Mouse (Mus musculus) splenic B cell, adult 2 months (primary cell): ENCODE data around the gene Zfp146.
"Not testable (repeated sequence)": the region's sequence is repeated elsewhere in the genome, so short reads cannot be mapped to it uniquely, and the experiment has no call there.

ENCODE experiments used
- DNase-seq: peaks from one replicate; pipeline ENCODE4 v3.0.0-alpha.2; 2011; ENCODE audit warnings: low read depth, low spot score
- H3K27me3 ChIP-seq: 2 replicates; pipeline ENCODE4 v1.6.1; 2012; ENCODE audit warnings: mild to moderate bottlenecking, low read length, moderate library complexity, mixed read lengths; ENCODE audit not compliant: control insufficient read depth, poor library complexity, insufficient read depth, severe bottlenecking
- H3K36me3 ChIP-seq: 2 replicates; pipeline ENCODE4 v1.6.1; 2012; ENCODE audit warnings: mild to moderate bottlenecking, low read length, moderate library complexity, mixed read lengths; ENCODE audit not compliant: control insufficient read depth, poor library complexity, insufficient read depth, severe bottlenecking

The Zfp146 gene

DNA sequence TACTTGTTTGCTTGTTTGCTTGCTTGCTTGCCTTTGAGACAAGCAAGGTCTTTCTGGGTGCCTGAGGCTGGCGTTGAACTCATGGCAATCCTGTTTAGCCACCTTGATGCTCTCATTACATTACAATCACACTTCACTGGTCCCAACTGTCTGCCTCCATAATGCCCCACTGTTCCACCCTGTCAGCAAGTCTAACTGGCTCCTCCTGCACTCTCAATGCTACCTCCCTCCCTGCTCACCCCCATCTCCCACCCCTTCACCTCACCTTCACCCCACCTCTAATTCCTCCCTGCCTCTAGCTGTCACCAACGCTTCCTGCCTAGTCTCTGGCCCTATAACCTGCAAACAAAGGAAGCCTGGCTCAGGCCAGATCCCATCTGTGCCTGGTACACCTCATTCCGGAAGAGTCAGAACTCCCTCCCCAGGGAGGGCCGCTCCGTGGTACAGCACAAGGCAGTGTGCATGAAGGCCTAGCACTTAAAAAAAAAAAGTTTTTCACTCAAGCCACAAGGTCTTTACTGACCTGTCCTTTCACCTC is 28.1 kb upstream of the Zfp146 start:
- Histone ChIP-seq H3K27me3 (no peaks in the 10 kb centered on the region), H3K36me3 (no peaks in the 10 kb centered on the region)
- no peak for DNase-seq

DNA sequence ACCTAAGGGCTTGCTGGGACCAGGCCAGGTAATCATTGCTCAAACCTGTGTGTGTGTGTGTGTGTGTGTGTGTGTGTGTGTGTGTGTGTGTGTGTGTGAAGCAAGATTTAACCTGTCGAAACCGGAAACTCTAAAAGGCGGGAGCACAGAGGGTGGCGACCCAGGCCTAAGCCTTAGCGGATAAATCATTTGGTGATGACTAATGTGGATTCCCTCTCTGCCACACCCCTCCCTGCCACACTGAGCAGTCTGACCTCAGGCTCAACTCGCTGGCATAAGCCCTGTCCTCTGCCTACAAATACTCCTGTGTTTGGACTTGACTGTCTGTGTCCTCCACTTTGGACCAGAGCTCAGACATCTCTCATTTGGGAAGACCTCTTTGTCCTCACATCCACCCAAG is 26.6 kb upstream of the Zfp146 start:
- no peaks in the 10 kb centered on the region for H3K27me3 ChIP-seq
- no peaks in the 10 kb centered on the region for H3K36me3 ChIP-seq
- no peak for DNase-seq

DNA sequence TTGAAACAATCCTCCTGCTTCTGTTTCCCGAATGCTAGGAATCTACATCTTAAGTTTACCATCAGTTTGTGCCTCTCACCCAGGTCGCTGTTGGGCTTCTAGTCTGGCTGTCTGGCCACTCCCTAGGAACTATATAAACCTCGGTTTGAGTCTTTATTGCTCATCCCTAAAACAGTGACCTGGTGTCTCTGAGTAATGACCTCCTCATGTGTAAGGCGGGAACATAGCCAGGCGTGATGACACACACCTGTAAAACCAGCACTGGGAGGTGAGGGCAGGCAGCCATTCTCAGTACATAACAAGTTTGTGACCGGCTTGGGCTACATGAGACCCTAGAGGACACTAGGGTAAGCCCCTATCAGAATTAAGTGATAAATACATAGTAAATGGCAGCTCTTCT is 25.9 kb upstream of the Zfp146 start:
- no peak for DNase-seq
- Histone ChIP-seq H3K27me3 (no peaks in the 10 kb centered on the region), H3K36me3 (no peaks in the 10 kb centered on the region)

DNA sequence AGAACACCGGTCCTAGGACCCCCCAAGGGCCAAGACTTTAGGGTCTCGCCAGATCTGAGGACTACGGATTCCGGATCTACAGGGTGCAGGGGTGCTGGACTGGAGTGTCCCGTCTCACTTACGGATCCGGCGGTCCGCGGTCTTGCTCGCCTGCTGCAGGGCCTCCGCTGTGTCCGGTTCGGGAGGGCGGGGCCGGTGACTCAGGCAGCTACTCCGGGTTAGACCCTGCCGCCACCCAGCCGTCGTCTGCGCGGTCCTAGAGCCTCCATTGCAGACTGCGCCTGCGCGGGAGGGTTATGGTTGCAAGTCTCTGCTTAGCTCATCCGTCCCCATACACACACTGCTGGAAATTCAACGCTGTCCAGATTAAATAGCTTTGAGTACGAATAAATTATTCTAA is 25.3 kb upstream of the Zfp146 start:
- Histone ChIP-seq H3K36me3 (no peaks in the 10 kb centered on the region), H3K27me3 (no peaks in the 10 kb centered on the region)
- peak; percentile 96 for DNase-seq

DNA sequence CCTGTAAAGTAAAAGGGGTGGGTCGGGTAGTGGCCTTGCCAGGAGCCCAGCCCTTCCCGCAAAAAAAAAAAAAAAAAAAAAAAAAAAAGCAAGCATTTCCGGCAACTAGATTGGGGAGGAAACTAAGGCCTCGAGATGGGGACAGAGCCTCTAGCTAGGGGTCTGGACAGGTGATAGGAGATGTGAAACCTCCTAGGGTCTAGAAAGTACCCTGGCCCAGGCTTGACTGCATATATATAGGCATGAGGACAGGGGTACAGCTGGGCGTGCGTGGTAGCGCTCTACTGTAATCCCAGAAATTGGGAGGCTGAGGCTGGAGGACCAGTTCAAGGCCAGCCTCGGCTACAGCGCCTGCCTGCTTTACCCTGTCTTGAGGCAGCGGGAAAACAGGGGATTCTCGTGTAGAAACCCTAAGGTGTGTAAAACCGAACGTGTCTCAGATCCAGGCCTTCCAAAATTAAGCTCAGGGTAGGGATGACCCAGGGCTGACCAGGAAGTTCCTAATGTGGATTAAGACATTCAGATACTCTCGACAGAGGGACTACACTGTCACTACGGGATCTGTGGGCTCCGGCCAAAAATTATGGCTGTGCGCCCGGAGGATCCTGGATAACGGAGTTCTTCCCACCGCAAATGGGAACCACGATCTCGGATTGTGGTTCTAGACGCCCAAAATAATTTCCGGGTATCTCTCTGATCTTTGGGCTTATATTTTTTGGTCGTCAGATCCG is 24.7 kb upstream of the Zfp146 start:
- Histone ChIP-seq H3K27me3 (no peaks in the 10 kb centered on the region), H3K36me3 (no peaks in the 10 kb centered on the region)
- peak; percentile 48 for DNase-seq

DNA sequence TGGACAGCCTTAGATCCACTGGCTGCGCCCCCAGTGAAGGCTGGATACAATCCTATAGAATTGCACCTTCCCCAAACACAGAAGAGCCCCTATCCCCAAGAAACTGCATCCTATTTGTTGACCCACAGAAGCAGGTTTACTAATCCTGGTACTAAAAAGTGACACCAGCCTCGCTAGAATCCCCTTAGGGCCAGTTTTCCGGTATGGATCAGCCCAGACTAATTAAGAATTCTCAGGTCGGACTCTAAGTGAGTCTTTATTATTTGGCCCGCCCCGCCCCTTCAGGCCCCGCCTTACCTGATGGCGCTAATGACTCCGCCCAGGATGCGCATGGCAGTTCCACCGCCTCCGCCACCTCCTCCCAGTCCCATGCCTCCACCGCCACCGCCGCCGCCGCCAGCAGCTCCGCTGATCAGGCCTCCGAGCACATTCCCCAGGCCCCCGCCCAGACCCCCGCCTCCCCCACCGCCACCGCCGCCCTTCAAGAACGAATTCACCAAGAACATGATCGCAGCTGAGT is 24.1 kb upstream of the Zfp146 start:
- DNase-seq, result peak; percentile 79
- Histone ChIP-seq H3K36me3 (no peaks in the 10 kb centered on the region; the same call in 1 of the 2 replicates), H3K27me3 (no peaks in the 10 kb centered on the region)

DNA sequence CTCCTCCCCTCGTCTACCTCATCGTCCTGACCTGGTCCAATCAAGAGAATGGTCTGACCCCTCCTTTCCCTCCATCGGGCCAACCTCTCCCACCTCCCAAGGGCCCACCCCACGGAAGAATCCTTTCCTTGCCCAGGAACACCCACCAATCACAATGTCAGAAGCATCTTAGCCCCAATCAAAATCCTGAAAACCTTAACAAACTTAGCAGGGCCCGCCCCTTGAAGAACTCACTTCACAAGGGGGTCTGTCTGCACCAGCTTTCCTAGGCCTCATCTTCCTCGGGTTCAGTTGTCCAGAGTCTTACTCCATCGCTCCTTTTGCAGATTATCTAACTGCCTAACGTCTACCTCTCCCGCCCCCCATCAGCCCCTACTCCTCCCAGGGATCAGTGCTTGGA is 23.5 kb upstream of the Zfp146 start:
- no peaks in the 10 kb centered on the region; the same call in 1 of the 2 replicates for H3K36me3 ChIP-seq
- DNase-seq, result no peak
- no peaks in the 10 kb centered on the region for H3K27me3 ChIP-seq

DNA sequence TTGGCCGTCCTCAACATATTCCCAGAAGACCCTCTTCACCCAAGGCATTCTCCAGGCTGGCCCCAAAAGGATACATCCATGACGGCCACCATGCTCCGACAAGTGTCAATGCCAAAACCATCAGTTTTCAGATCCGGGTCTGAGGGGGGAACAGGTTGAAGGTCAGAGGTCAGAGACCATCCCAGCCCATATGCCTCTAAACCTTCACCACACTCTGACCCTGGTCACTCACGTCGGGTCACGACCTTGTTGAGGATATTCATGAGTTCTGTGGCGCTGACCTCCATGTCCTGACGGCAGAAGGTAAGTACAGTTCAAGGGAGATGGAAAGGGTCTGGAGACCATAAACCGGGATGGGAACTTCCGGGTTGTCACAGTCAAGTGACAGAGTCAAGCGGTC is 22.5 kb upstream of the Zfp146 start:
- Histone ChIP-seq H3K27me3 (no peaks in the 10 kb centered on the region), H3K36me3 (no peaks in the 10 kb centered on the region; the same call in 1 of the 2 replicates)
- DNase-seq, result no peak

DNA sequence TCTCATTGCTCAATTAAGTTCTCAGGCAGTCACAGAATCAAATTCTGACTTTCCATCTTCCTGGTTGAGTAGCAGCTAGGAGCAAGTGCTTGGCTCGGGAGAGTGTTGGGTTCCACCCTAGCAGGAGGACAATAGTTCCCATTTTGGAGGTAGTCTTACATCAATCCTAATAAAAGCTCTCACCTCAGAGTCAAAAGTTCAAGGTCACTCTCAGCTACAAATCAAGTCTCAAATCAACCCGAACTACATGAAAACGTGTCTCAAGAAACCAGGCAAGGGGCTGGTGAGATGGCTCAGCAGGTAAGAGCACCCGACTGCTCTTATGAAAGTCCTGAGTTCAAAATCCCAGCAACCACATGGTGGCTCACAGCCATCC is 19.6 kb upstream of the Zfp146 start:
- no peaks in the 10 kb centered on the region; the same call in 1 of the 2 replicates for H3K36me3 ChIP-seq
- no peak for DNase-seq
- no peaks in the 10 kb centered on the region for H3K27me3 ChIP-seq

DNA sequence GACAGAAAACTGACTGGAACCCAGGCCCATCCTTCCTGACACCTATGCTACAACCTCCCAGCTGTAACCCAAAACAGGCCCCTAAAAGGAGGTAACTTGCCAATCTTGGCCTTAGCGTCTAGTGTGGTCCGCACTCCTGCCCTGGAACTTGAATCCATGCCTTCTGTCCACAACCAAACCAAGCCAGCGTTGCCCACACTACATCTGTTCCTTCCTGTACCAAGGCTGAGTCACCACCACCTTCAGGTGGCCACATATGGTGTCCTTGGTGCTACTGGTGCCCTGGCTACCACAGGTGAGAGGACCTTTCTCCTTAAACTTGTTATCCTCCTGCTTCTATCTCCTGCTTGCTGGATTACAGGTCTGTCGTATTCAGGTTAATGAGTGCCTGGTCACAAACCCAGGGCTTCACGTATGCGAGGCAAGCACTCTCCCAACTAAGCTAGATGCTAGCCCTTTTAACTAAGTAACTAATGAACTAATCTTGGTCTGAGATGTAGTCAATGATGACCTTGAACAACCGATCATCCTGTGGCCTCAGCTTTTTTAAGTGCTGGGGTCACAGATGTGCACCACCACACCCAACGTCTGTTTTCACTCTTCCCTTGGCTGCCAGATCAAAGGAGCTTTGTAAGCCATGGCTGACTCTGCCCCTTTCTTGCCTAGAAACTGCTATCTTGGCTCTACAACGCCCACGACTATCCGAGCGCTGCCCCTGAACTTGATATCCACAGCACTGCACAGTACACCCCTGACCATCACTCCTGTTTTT is 19.0 kb upstream of the Zfp146 start:
- DNase-seq, result no peak
- Histone ChIP-seq H3K27me3 (no peaks in the 10 kb centered on the region), H3K36me3 (no peaks in the 10 kb centered on the region; the same call in 1 of the 2 replicates)

DNA sequence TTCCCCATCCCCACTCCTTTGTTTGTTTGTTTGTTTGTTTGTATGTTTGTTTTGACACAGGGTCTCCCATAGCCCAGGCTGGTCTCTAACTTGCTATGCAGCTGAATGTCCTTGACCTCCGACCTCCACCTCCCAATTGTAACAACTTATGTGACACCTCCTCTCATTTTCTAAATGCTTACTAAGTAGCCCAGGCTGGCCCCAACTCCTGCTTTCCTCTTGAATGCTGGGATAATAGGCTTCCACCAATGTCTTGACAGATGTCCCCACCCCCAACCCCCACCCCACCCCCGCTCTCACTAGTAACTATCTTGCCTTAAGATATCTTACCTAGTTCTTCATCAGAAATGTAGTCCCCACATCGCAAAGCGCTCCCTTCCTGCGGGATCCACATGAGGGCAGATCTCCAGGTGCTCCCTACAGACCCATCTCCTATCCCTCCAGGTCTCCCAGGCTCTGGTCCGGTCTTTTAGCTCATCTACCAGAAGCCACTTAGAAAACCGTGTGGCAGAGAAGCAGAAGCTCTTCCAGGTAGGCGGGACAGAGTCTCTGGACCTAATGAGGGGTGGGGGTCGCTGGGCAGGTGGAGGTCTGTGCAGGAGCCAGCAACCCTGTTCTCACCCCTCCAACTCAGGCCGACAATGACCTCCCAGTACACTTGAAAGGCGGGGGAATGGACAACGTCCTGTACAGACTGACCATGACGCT is 15.2 kb upstream of the Zfp146 start:
- no peaks in the 10 kb centered on the region; the same call in 1 of the 2 replicates for H3K36me3 ChIP-seq
- no peak for DNase-seq
- H3K27me3 ChIP-seq, result no peaks in the 10 kb centered on the region

DNA sequence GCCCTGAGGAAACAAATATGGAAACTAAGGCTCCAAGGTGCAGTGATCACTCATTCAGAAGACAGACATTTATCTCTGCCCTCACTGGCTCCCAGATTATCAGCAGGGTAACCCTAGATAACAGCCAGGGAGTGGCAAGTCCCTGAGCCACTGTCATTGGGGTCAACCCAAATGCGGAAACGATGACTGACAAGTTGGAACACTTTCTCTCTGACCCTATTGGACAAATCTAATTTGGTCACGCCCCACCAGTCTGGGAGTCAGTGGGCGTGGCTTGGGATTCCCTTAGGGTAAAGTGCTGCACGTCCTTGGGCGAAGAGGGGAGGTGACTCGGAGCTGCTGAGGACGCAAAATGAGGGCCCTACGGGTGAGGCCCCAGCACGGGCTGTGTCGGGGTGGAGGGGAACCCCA is 14.3 kb upstream of the Zfp146 start, which contains the start of gene Cox7a1:
TSS of gene Cox7a1 (plus strand) at position 266 of the 411 bp plus-strand sequence.
- peak; percentile 86 for DNase-seq

DNA sequence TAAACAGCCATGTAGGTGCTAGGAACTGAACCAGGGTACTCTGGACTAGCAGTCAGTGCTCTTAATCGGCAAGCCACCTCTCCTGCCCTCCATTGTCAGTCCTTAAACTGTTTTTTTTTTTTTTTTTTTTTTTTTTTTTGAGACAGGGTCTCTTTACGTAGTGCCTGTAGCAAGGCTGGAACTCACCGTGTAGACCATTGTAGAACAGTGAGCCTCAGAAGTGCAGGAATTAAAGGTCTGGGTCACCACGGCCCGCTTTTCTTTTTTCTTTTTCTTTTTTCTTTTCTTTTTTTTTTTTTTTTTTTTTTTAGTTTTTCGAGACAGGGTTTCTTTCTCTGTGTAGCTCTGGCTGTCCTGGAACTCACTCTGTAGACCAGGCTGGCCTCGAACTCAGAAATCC is 13.6 kb upstream of the Zfp146 start:
- H3K27me3 ChIP-seq, DNase-seq, H3K36me3 ChIP-seq: not testable (repeated sequence)

More for the DNA sequence above, 14.3 kb upstream of the Zfp146 start, which contains the start of gene Cox7a1:
- Histone ChIP-seq H3K27me3 (no peaks in the 10 kb centered on the region), H3K36me3 (no peaks in the 10 kb centered on the region; the same call in 1 of the 2 replicates)

DNA sequence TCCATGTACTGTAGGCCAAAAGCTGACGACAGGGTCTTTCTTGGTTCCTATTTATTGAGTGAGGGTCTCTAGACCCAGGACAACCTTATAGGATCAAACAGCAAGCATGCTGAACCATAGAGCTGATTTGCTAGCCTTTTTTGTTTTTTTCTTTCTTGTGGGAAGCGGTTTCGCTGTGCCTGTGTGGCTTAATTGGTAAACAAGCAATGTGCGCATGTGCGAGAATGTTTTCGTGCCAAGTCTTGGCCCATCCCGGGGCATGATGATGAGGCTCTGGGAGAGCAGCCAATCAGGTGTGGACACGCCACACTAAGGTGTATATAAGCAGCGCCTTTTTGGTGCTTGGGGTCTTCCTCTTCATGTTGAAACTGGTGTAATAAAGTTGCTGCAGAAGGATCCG is 12.4 kb upstream of the Zfp146 start:
- not testable (repeated sequence) for DNase-seq, H3K27me3 ChIP-seq, H3K36me3 ChIP-seq
